8 mouse cellular contexts compared by ENCODE assay signal in the genomic region with DNA sequence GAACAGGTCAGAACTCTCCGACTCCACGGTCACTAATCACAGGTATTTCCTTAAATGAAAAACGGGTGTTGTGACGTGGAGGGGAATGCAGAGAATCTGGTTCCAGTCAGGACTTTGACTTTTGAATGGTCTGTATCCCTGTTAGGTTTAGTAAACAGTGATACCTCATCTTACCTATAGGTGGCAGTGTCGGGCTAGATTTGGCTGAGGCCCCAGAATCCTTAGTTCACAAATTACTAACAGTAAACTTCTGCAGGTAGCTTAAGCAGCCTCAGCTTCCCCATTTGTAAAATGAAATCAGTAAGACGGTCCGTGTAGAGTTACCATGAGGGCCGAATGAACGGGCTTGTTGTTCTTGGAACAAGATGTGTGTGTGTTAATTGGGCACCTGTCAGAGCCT. TPM values are rescaled to one million over a fixed set of nuclear protein-coding genes. Genes with fewer than 3 reads are reported as not detected.
DNase-seq lines count a peak whose midpoint lies in the region; ATAC-seq and TF ChIP-seq lines count a peak whose summit lies in the region.

No protein-coding gene starts in this region.

- no peak for TF ChIP-seq POLR2A in spleen, adult 2 months (IDR thresholded peaks at IDR 0.05; ENCODE audit: low read depth, low read length)

- no peaks in the 10 kb centered on the region for H3K36me3 ChIP-seq in spleen, adult 2 months (ENCODE audit: control insufficient read depth, insufficient read depth, low read length)
- no peaks in the 10 kb centered on the region for H3K36me3 ChIP-seq in embryonic facial prominence, embryonic 11.5 days (replicated peaks; ENCODE audit: control insufficient read depth, insufficient read depth, low read depth, low read length)
- H3K36me3 ChIP-seq in hindbrain, embryonic 14.5 days (replicated peaks; ENCODE audit: control insufficient read depth, insufficient read depth): no peaks in the 10 kb centered on the region
- H3K36me3 ChIP-seq in midbrain, embryonic 14.5 days (ENCODE audit: control insufficient read depth, insufficient read depth, low read length): no peaks in the 10 kb centered on the region

- H3K4me3 ChIP-seq in spleen, adult 2 months (ENCODE audit: extremely low read depth, insufficient read depth, insufficient read length): no peak overlapping the region
- no peak overlapping the region for H3K4me3 ChIP-seq in embryonic facial prominence, embryonic 11.5 days (ENCODE audit: low read depth, low read length)
- no peak overlapping the region for H3K4me3 ChIP-seq in hindbrain, embryonic 14.5 days (replicated peaks; ENCODE audit: low read length)
- no peak overlapping the region for H3K4me3 ChIP-seq in left cerebral cortex, adult 2 months
- no peak overlapping the region for H3K4me3 ChIP-seq in midbrain, embryonic 14.5 days (replicated peaks; ENCODE audit: low read depth, low read length)

- intact Hi-C loops in left cerebral cortex, adult 2 months (cut with DNase I): loop anchor here (2.0 to 10.0 kb wide), 3 partner anchors 126 to 643 kb away; a partner anchor contains a TSS

- no peak overlapping the region for H3K27ac ChIP-seq in spleen, adult 2 months (ENCODE audit: insufficient read depth, low read length)
- no peak overlapping the region for H3K27ac ChIP-seq in embryonic facial prominence, embryonic 11.5 days (replicated peaks; ENCODE audit: low read depth, low read length)
- no peak overlapping the region for H3K27ac ChIP-seq in hindbrain, embryonic 14.5 days
- H3K27ac ChIP-seq in left cerebral cortex, adult 2 months: no peak overlapping the region
- H3K27ac ChIP-seq in midbrain, embryonic 14.5 days (replicated peaks; ENCODE audit: low read depth, low read length): no peak overlapping the region

- no peaks in the 10 kb centered on the region for H3K27me3 ChIP-seq in spleen, adult 2 months (ENCODE audit: control insufficient read depth, insufficient read depth, low read length)
- H3K27me3 ChIP-seq in embryonic facial prominence, embryonic 11.5 days (ENCODE audit: control insufficient read depth, insufficient read depth, low read length): no peaks in the 10 kb centered on the region
- no peaks in the 10 kb centered on the region for H3K27me3 ChIP-seq in hindbrain, embryonic 14.5 days (ENCODE audit: control insufficient read depth, insufficient read depth, low read length)
- no peaks in the 10 kb centered on the region for H3K27me3 ChIP-seq in midbrain, embryonic 14.5 days (ENCODE audit: control insufficient read depth, insufficient read depth, low read length)

- no peak for TF ChIP-seq CTCF in spleen, adult 2 months (IDR thresholded peaks at IDR 0.05; ENCODE audit: extremely low read depth, insufficient read depth, insufficient read length, insufficient replicate concordance)
- peak; percentile 86 for TF ChIP-seq CTCF in left cerebral cortex, adult 2 months (IDR thresholded peaks at IDR 0.05)

- WGBS in spleen, adult 2 months: 6% methylated on average over 9 of the region's 9 CpGs
- 18% methylated on average over 9 of the region's 9 CpGs for WGBS in embryonic facial prominence, embryonic 11.5 days
- 28% methylated on average over 9 of the region's 9 CpGs for WGBS in hindbrain, embryonic 14.5 days
- 19% methylated on average over 9 of the region's 9 CpGs for WGBS in midbrain, embryonic 14.5 days

- peak; percentile 4 to 11 for DNase-seq in spleen, adult 2 months (ENCODE audit: low read depth in 1 of 2, low spot score in 2 of 2)
- no peak for DNase-seq in spleen, postnatal 10 days (ENCODE audit: low spot score in 2 of 2)
- peak; percentile 84 for DNase-seq in adipocyte (ENCODE audit: low spot score)
- peak; percentile 86 for DNase-seq in embryonic facial prominence, embryonic 11.5 days (ENCODE audit: low spot score)
- DNase-seq in hindbrain, embryonic 14.5 days (ENCODE audit: low spot score): peak; percentile 85
- peak in 1 of 2 experiments; percentile 30 for DNase-seq in left cerebral cortex, adult 2 months (ENCODE audit: extremely low spot score in 1 of 2, low spot score in 2 of 2)
- DNase-seq in midbrain, embryonic 14.5 days: peak; percentile 82
- DNase-seq in T-cell, adult 2 months (ENCODE audit: low spot score): no peak

- peak; percentile 36; the same call in 1 of the 2 replicates for ATAC-seq in embryonic facial prominence, embryonic 11.5 days (replicated peaks; ENCODE audit: insufficient number of reproducible peaks, low FRiP score, low TSS enrichment, low read depth)
- peak; percentile 65; the same call in 1 of the 2 replicates for ATAC-seq in hindbrain, embryonic 14.5 days (ENCODE audit: low FRiP score)
- peak; percentile 51; the same call in 1 of the 2 replicates for ATAC-seq in midbrain, embryonic 14.5 days (ENCODE audit: low FRiP score, low TSS enrichment)

- H3K4me2 ChIP-seq in embryonic facial prominence, embryonic 11.5 days (ENCODE audit: low read depth, low read length): no peak overlapping the region; the same call in 1 of the 2 replicates
- H3K4me2 ChIP-seq in hindbrain, embryonic 14.5 days (replicated peaks): no peak overlapping the region
- H3K4me2 ChIP-seq in midbrain, embryonic 14.5 days (ENCODE audit: low read length): no peak overlapping the region

- no peak overlapping the region for H3K9ac ChIP-seq in embryonic facial prominence, embryonic 11.5 days (replicated peaks; ENCODE audit: low read length)
- H3K9ac ChIP-seq in hindbrain, embryonic 14.5 days: no peak overlapping the region
- H3K9ac ChIP-seq in midbrain, embryonic 14.5 days (replicated peaks; ENCODE audit: low read length): no peak overlapping the region

- H3K9me3 ChIP-seq in embryonic facial prominence, embryonic 11.5 days (replicated peaks; ENCODE audit: control insufficient read depth, low read length): no peaks in the 10 kb centered on the region
- H3K9me3 ChIP-seq in hindbrain, embryonic 14.5 days (ENCODE audit: control insufficient read depth, low read length): no peaks in the 10 kb centered on the region
- H3K9me3 ChIP-seq in midbrain, embryonic 14.5 days (ENCODE audit: control insufficient read depth, low read length): no peaks in the 10 kb centered on the region

- H3K4me1 ChIP-seq in spleen, adult 2 months (ENCODE audit: control insufficient read depth, insufficient read depth, insufficient read length): no peaks in the 10 kb centered on the region
- no peaks in the 10 kb centered on the region for H3K4me1 ChIP-seq in embryonic facial prominence, embryonic 11.5 days (ENCODE audit: control insufficient read depth, insufficient read depth, low read length)
- H3K4me1 ChIP-seq in hindbrain, embryonic 14.5 days (replicated peaks; ENCODE audit: control insufficient read depth, insufficient read depth, low read length): no peaks in the 10 kb centered on the region
- no peaks in the 10 kb centered on the region for H3K4me1 ChIP-seq in midbrain, embryonic 14.5 days (ENCODE audit: control insufficient read depth, insufficient read depth, low read length)

RNA-seq across cellular contexts. Expression of a gene that starts 21.0 kb away (rescaled TPM):
- polyA plus RNA-seq in spleen, adult 2 months (2012; rRNA removed): 0.22 and 0.55 TPM in 2 replicates
- 0.29 and 0.61 TPM in 2 replicates for polyA plus RNA-seq in embryonic facial prominence, embryonic 11.5 days (2014; fragmentation: Nextera tagmentation; extraction: Ambion mirVana)
- 1.9 and 2.0 TPM in 2 replicates for polyA plus RNA-seq in hindbrain, embryonic 14.5 days (2014; fragmentation: Nextera tagmentation; extraction: Ambion mirVana)
- 1 to 10 TPM; 1.6 to 2.3 TPM for total RNA-seq in left cerebral cortex, adult 2 months (2021)
- 0.68 and 1.0 TPM in 2 replicates for polyA plus RNA-seq in midbrain, embryonic 14.5 days (2014; fragmentation: Nextera tagmentation; extraction: Ambion mirVana)

Comparison
In these comparisons a context has a peak if more than half of its experiments do, and no peak if none do; other contexts are left out.
1. DNase-seq: peak in spleen, adult 2 months (2 of 2), adipocyte (single experiment), embryonic facial prominence, embryonic 11.5 days (single experiment), hindbrain, embryonic 14.5 days (single experiment) and midbrain, embryonic 14.5 days (single experiment); none in spleen, postnatal 10 days (0 of 2) and T-cell, adult 2 months (single experiment).
2. Peak in every context shown above with its lines, with median percentiles within 50 percentile points of each other: ATAC-seq.